Mouse (Mus musculus): Measurements from ENCODE around the gene Flvcr2. TPM values are rescaled to one million over a fixed set of nuclear protein-coding genes. Genes with fewer than 3 reads are reported as not detected.

Gene Flvcr2
- polyA plus RNA-seq, 1 experiment from 2014 or later = 2.2 TPM

DNA sequence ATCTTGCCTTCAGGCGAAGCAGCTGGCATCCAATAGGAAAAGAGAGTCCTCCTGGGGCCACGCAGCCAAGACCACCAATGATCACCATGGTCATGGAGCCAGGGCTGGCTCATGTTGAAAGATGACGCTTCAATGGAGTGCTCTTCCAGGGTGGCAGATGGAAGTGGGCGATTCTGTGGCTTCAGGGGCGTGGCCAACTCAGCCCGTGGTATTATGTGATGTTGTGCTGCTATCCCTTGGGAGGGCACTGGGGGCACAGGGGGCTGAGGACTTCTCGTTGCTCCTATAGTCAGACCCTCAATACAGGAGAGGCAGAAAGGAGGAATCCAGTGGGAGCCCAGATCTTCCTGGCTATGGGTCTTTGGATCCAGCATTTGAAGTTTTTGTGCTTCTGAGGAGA is 41.8 kb upstream of the Flvcr2 start:
- Histone ChIP-seq H3K4me1 (ENCODE audit: insufficient read depth) (peaks cover 13% of the 10 kb centered on the region; the same call in 1 of the 2 replicates), H3K9ac (no peak overlapping the region), H3K36me3 (ENCODE audit: insufficient read depth) (no peaks in the 10 kb centered on the region), H3K9me3 (ENCODE audit: low read depth, low read length) (no peaks in the 10 kb centered on the region), H3K27ac (ENCODE audit: low read depth) (peak overlapping the region; percentile 75; the same call in 1 of the 2 replicates), H3K4me2 (no peak overlapping the region), H3K4me3 (ENCODE audit: low read depth, low read length) (no peak overlapping the region), H3K27me3 (ENCODE audit: insufficient read depth, low read length) (no peaks in the 10 kb centered on the region)
- DNase-seq = no peak
- no peak for TF ChIP-seq CTCF (IDR thresholded peaks at IDR 0.05; ENCODE audit: low read depth)
- ATAC-seq (ENCODE audit: insufficient read depth) = no peak
- WGBS = 66% methylated on average over 7 of the region's 7 CpGs

DNA sequence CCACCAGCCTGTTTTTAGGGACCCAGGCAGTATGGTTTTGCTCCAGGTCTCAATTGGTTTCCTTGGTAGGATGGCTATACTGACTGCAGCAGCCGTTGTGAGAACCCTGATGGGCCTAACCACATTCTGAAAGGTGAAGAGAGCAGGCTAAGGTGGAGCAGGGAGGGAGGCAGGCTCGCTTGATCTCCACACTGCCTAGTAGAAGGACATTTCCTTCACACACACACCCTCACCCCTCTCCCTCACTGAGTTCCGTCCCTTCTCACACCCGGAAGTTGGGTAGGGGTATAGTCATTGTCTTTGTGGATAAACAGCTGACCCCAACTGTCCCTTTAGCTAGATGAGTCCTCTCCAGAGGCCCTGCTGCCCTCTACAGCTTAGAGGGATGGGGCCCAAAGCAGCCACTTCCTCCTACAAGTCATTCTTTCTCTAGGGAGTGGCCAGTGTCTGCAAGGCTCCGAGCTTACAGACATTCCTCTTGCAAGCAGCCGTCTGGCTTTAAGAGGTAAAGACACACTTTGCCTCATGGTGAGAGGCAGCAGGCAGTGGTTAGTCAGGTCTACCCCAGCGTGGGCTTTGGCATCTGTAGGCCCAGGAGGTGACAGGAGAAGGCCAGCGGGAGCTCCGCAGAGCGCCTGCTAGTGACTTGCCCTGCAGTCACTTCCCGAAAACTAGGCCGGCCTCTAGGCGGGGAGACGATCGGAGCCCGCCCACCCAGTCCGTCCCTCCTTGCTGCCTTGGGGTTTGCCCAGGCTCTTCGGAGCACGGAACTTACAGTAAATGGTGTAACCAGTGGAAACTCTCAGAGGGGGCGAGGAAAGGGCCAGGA is 41.1 kb upstream of the Flvcr2 start:
- peak overlapping the region; percentile 88 for H3K4me2 ChIP-seq
- ATAC-seq (ENCODE audit: insufficient read depth) = peak; percentile 91
- peak; percentile 89 for DNase-seq
- WGBS = 8% methylated on average over 20 of the region's 20 CpGs
- H3K4me1 ChIP-seq (ENCODE audit: insufficient read depth) = peaks cover 9% of the 10 kb centered on the region; the same call in 1 of the 2 replicates
- no peaks in the 10 kb centered on the region for H3K9me3 ChIP-seq (ENCODE audit: low read depth, low read length)
- H3K27me3 ChIP-seq (ENCODE audit: insufficient read depth, low read length) = no peaks in the 10 kb centered on the region
- peak overlapping the region; percentile 75 for H3K27ac ChIP-seq (ENCODE audit: low read depth)
- H3K36me3 ChIP-seq (ENCODE audit: insufficient read depth) = no peaks in the 10 kb centered on the region
- peak; percentile 6; the same call in 1 of the 2 replicates for TF ChIP-seq CTCF (IDR thresholded peaks at IDR 0.05; ENCODE audit: low read depth)
- H3K4me3 ChIP-seq (ENCODE audit: low read depth, low read length) = peak overlapping the region; percentile 36
- H3K9ac ChIP-seq = peak overlapping the region; percentile 62

DNA sequence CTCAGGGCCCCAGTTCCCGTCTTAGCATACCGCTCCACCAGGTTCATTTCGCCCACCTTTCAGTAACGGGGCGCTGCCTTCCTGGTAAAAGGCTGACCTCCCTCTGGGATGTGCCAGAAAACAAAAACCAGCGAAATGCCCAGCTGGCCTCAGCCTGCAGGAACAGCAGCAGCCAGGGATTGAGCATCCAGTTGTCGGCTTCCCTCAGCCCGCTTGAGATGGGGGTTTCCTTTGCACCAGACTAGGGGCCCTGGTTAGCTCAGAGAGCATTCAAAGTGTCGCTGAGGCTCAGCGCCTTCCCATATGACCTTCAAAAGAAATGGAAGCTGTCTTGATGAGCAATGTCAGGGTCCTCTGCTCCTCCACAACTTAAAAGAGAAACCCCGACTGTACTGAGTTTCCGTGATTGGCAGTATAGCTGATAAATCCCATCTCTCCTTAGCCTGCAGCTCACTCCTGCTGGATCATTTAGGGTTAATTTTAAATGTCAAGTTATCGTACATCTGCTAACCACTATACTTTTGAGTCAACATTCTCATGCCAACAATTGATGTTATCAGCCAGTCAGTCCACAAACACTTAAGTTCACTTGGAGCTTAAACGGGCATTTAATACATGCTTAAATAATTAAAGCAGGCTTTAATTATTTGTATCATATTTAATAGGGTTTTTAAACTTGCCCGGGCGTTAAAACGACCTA is 40.4 kb upstream of the Flvcr2 start:
- no peak for TF ChIP-seq CTCF (IDR thresholded peaks at IDR 0.05; ENCODE audit: low read depth)
- ATAC-seq (ENCODE audit: insufficient read depth) = peak; percentile 55
- WGBS = 13% methylated on average over 17 of the region's 17 CpGs
- H3K9me3 ChIP-seq (ENCODE audit: low read depth, low read length) = no peaks in the 10 kb centered on the region
- no peaks in the 10 kb centered on the region for H3K27me3 ChIP-seq (ENCODE audit: insufficient read depth, low read length)
- no peak for DNase-seq
- H3K4me1 ChIP-seq (ENCODE audit: insufficient read depth) = peaks cover 9% of the 10 kb centered on the region; the same call in 1 of the 2 replicates
- H3K4me2 ChIP-seq = peak overlapping the region; percentile 88
- H3K27ac ChIP-seq (ENCODE audit: low read depth) = peak overlapping the region; percentile 75
- peak overlapping the region; percentile 36 for H3K4me3 ChIP-seq (ENCODE audit: low read depth, low read length)
- no peaks in the 10 kb centered on the region for H3K36me3 ChIP-seq (ENCODE audit: insufficient read depth)
- H3K9ac ChIP-seq = peak overlapping the region; percentile 62

DNA sequence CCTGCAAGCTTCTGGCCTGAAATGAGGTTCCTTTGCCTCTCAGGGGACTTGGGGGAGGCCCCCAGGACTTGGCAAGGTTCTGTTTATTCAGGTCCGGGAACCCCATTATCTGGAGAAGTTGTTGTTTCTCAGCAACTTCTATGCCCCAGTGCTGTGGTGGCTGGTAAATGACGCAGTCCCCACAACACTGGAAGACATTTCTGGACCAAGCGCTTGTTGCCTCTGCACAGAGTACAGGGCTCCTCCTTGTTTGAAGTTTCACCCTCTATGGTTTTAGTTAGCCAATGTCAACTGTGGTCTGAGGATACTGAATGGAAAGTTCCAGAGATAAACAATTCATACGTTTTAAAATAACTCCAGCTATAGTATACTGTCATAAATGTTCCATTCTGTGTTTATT is 39.4 kb upstream of the Flvcr2 start:
- no peaks in the 10 kb centered on the region for H3K9me3 ChIP-seq (ENCODE audit: low read depth, low read length)

DNA sequence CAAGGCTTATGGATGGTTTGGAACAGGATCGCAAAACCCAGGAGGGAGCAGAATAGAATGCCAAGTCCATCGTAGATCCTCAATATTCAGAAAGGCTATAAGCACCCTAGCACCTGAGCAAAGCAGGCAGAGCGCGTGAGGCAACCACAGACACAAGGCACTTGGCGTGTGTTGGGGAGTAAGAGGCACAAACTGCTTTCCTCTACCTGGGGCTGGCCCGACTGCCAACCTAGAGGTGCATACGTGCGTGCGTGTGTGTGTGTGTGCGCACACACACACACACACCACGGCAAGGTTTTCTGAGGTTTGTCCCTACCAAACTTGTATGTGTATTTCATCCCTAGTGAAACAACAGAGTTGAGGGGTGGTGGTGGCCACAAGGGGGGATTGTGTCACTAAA is 38.9 kb upstream of the Flvcr2 start:
- H3K9me3 ChIP-seq (ENCODE audit: low read depth, low read length) = no peaks in the 10 kb centered on the region
- no peak overlapping the region for H3K4me3 ChIP-seq (ENCODE audit: low read depth, low read length)
- DNase-seq (no peak), ATAC-seq (ENCODE audit: insufficient read depth) (no peak)
- no peak overlapping the region for H3K9ac ChIP-seq
- WGBS = 91% methylated on average over 11 of the region's 11 CpGs
- H3K4me1 ChIP-seq (ENCODE audit: insufficient read depth) = peaks cover 9% of the 10 kb centered on the region; the same call in 1 of the 2 replicates
- no peaks in the 10 kb centered on the region for H3K36me3 ChIP-seq (ENCODE audit: insufficient read depth)
- H3K4me2 ChIP-seq = no peak overlapping the region
- H3K27ac ChIP-seq (ENCODE audit: low read depth) = no peak overlapping the region
- no peak for TF ChIP-seq CTCF (IDR thresholded peaks at IDR 0.05; ENCODE audit: low read depth)
- H3K27me3 ChIP-seq (ENCODE audit: insufficient read depth, low read length) = no peaks in the 10 kb centered on the region

More for the DNA sequence above, 39.4 kb upstream of the Flvcr2 start:
- ATAC-seq (ENCODE audit: insufficient read depth) (no peak), DNase-seq (no peak)
- 55% methylated on average over 4 of the region's 4 CpGs for WGBS
- Histone ChIP-seq H3K4me1 (ENCODE audit: insufficient read depth) (peaks cover 9% of the 10 kb centered on the region; the same call in 1 of the 2 replicates), H3K27me3 (ENCODE audit: insufficient read depth, low read length) (no peaks in the 10 kb centered on the region), H3K9ac (no peak overlapping the region), H3K4me3 (ENCODE audit: low read depth, low read length) (no peak overlapping the region), H3K4me2 (no peak overlapping the region), H3K36me3 (ENCODE audit: insufficient read depth) (no peaks in the 10 kb centered on the region), H3K27ac (ENCODE audit: low read depth) (no peak overlapping the region)
- TF ChIP-seq CTCF (IDR thresholded peaks at IDR 0.05; ENCODE audit: low read depth) = no peak

DNA sequence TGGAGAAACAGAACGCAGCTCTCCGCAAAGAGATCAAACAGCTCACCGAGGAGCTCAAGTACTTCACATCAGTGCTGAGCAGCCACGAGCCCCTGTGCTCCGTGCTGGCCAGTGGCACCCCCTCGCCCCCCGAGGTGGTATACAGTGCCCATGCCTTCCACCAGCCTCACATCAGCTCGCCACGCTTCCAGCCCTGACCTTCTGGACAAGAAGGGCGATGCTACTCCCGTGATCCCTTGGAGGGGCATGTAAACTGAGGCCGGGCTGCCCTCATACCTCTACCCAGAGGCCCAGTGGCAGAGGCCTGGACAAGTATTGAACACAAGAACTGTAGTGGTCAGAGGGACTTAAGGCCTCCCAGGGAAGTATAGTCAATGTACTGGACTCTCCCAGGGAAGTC is 37.8 kb upstream of the Flvcr2 start:
- ATAC-seq (ENCODE audit: insufficient read depth) (no peak), DNase-seq (no peak)
- Histone ChIP-seq H3K36me3 (ENCODE audit: insufficient read depth) (no peaks in the 10 kb centered on the region), H3K9ac (no peak overlapping the region), H3K27ac (ENCODE audit: low read depth) (no peak overlapping the region), H3K27me3 (ENCODE audit: insufficient read depth, low read length) (no peaks in the 10 kb centered on the region), H3K4me2 (no peak overlapping the region), H3K9me3 (ENCODE audit: low read depth, low read length) (no peaks in the 10 kb centered on the region), H3K4me1 (ENCODE audit: insufficient read depth) (peaks cover 9% of the 10 kb centered on the region; the same call in 1 of the 2 replicates), H3K4me3 (ENCODE audit: low read depth, low read length) (no peak overlapping the region)
- no peak for TF ChIP-seq CTCF (IDR thresholded peaks at IDR 0.05; ENCODE audit: low read depth)
- 81% methylated on average over 12 of the region's 12 CpGs for WGBS

DNA sequence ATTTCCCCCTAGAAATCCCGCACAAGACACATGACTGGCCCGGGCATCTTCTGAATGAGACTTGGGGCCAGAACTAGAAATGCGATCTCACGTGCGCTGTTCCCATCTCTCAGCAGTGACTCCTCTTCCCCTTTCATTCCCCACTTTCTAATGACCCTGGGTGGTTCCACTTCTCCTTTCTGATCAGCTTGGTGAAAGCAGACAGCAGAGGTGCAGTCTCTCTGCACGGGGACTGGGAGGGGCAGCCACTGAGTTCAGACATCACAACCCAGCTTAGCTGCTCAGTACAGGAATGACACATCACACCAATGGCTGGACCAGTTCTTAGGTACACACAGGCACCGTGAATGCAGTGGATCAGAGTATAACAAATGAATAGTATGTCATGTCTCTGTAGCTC is 35.6 kb upstream of the Flvcr2 start:
- H3K27me3 ChIP-seq (ENCODE audit: insufficient read depth, low read length) = no peaks in the 10 kb centered on the region
- ATAC-seq (ENCODE audit: insufficient read depth) = no peak
- no peaks in the 10 kb centered on the region for H3K36me3 ChIP-seq (ENCODE audit: insufficient read depth)
- DNase-seq = no peak
- no peak overlapping the region for H3K9ac ChIP-seq
- H3K4me3 ChIP-seq (ENCODE audit: low read depth, low read length) = no peak overlapping the region
- 66% methylated on average over 7 of the region's 7 CpGs for WGBS
- 0 out of 2 replicates have a peak, but pooled peaks cover 3% of the 10 kb centered on the region for H3K4me1 ChIP-seq (ENCODE audit: insufficient read depth)
- no peak overlapping the region for H3K4me2 ChIP-seq
- no peak overlapping the region for H3K27ac ChIP-seq (ENCODE audit: low read depth)
- no peaks in the 10 kb centered on the region for H3K9me3 ChIP-seq (ENCODE audit: low read depth, low read length)
- TF ChIP-seq CTCF (IDR thresholded peaks at IDR 0.05; ENCODE audit: low read depth) = no peak

All from lung, embryonic 14.5 days (tissue).